Mouse (Mus musculus): ENCODE data around the gene Ccdc71. TPM values are rescaled to one million over a fixed set of nuclear protein-coding genes. Genes with fewer than 3 reads are reported as not detected.

Gene Ccdc71
- polyA plus RNA-seq, 1 experiment from 2014 or later: 58.0 TPM

GRCm38 (mm10) chr9:108494146-108494825, 34.0 kb downstream of the Ccdc71 start:
- ATAC-seq (ENCODE audit: low FRiP score): no peak
- no peak overlapping the region for H3K4me3 ChIP-seq
- no peak overlapping the region for H3K9ac ChIP-seq
- H3K27ac ChIP-seq: no peak overlapping the region
- peaks cover 26% of the 10 kb centered on the region for H3K4me1 ChIP-seq (replicated peaks)
- H3K36me3 ChIP-seq: peaks cover 74% of the 10 kb centered on the region
- no peaks in the 10 kb centered on the region for H3K9me3 ChIP-seq
- H3K4me2 ChIP-seq: no peak overlapping the region
- no peaks in the 10 kb centered on the region for H3K27me3 ChIP-seq
- WGBS: 97% methylated on average over 19 of the region's 19 CpGs

DNA sequence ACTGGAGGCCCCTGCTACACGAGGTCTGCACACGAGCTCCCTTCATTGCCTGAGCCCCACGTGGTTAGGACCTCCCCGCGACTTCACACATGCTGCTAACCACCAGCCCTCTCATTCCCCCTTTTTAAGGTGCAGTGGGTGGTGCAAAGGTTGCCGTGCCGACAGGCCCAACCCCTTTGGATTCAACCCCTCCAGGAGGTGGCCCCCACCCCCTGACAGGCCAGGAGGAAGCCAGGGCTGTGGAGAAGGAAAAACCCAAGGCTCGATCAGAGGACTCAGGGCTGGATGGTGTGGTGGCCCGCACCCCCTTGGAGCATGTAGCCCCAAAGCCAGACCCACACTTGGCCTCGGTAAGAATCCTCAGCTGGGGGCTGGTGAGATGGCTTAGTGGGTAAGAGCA, 34.6 kb downstream of the Ccdc71 start:
- Histone ChIP-seq H3K4me1 (replicated peaks) (peaks cover 22% of the 10 kb centered on the region), H3K36me3 (peaks cover 80% of the 10 kb centered on the region), H3K4me2 (no peak overlapping the region), H3K9ac (no peak overlapping the region), H3K27ac (no peak overlapping the region), H3K4me3 (no peak overlapping the region), H3K9me3 (no peaks in the 10 kb centered on the region), H3K27me3 (no peaks in the 10 kb centered on the region)
- no peak for ATAC-seq (ENCODE audit: low FRiP score)
- 87% methylated on average over 10 of the region's 10 CpGs for WGBS

DNA sequence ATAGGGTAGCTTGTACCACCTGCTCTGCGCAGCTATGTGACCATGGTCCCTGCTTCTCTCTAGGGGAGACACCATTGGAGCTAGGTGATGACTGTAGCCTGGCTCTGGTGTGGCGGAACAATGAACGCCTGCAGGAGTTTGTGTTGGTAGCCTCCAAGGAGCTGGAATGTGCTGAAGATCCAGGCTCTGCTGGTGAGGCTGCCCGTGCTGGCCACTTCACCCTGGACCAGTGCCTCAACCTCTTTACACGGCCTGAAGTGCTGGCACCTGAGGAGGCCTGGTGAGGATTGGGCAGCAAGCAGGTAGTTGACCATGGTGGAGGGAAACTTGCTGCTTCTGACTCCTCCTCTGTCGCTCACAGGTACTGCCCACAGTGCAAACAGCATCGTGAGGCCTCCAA, 38.9 kb downstream of the Ccdc71 start:
- WGBS: 96% methylated on average over 7 of the region's 7 CpGs
- Histone ChIP-seq H3K4me3 (no peak overlapping the region), H3K27me3 (no peaks in the 10 kb centered on the region), H3K9me3 (no peaks in the 10 kb centered on the region), H3K4me1 (replicated peaks) (no peaks in the 10 kb centered on the region), H3K36me3 (peaks cover 95% of the 10 kb centered on the region), H3K4me2 (no peak overlapping the region), H3K27ac (no peak overlapping the region), H3K9ac (no peak overlapping the region)
- ATAC-seq (ENCODE audit: low FRiP score): no peak

GRCm38 (mm10) chr9:108499943-108500342, 39.6 kb downstream of the Ccdc71 start:
- H3K4me2 ChIP-seq: no peak overlapping the region
- peaks cover 88% of the 10 kb centered on the region for H3K36me3 ChIP-seq
- H3K27me3 ChIP-seq: no peaks in the 10 kb centered on the region
- no peak for ATAC-seq (ENCODE audit: low FRiP score)
- H3K9me3 ChIP-seq: no peaks in the 10 kb centered on the region
- no peak overlapping the region for H3K27ac ChIP-seq
- H3K4me3 ChIP-seq: no peak overlapping the region
- 96% methylated on average over 15 of the region's 15 CpGs for WGBS
- H3K9ac ChIP-seq: no peak overlapping the region
- no peaks in the 10 kb centered on the region for H3K4me1 ChIP-seq (replicated peaks)

GRCm38 (mm10) chr9:108506901-108507300, 46.6 kb downstream of the Ccdc71 start:
- WGBS: 92% methylated on average over 7 of the region's 7 CpGs
- Histone ChIP-seq H3K27ac (peak overlapping the region; percentile 79), H3K4me1 (replicated peaks) (peaks cover 19% of the 10 kb centered on the region), H3K27me3 (no peaks in the 10 kb centered on the region), H3K4me2 (peak overlapping the region; percentile 90), H3K9ac (no peak overlapping the region), H3K36me3 (peaks cover 41% of the 10 kb centered on the region), H3K9me3 (no peaks in the 10 kb centered on the region), H3K4me3 (peak overlapping the region; percentile 71)
- no peak for ATAC-seq (ENCODE audit: low FRiP score)

DNA sequence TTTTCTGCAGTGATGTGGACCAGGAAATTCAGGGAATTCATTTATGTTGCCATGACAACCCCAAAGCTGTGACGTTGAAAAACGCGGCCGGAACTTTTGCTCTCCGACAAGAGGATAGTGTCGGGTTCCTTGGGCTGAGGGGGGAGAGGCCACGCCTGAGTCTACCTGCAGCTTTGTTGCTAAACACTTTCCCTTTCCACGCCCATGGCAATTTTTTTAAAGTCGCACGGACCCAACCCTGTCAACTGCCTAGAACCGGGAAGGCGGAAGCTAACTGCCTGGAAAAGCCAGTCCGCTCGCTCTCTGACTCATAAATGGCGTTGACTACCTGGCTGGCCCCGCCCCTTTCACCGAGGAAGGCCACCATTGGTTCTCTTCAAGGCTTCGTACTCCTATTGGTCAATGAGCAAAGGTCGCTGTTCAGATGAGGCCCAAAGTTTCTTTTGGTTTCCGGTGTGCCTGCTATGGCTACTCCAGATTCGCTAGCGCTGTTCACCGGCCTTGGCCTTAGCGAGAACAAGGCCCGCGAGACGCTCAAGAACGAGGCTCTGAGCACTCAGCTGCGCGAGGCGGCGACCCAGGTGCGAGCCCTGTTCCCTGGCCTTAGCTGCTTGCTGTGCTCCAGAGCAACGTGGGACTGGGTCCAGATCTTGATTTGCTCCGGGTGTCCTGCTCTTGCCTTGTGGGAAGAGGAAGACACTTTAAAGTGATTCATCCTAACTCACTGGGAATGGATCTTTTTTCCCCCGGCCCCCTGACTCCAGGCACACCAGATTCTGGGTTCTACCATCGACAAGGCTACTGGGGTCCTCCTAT, 47.5 kb downstream of the Ccdc71 start, which contains the start of gene Qars:
Gene Qars (plus strand): TSS at position 88 of the 816 bp plus-strand sequence.
- peak; percentile 95 for ATAC-seq (ENCODE audit: low FRiP score)
- H3K4me3 ChIP-seq: peak within 1 kb of the TSS; percentile 71
- H3K9me3 ChIP-seq: no peaks in the 10 kb centered on the region
- H3K36me3 ChIP-seq: peaks cover 41% of the 10 kb centered on the region
- H3K4me2 ChIP-seq: peak within 1 kb of the TSS; percentile 90
- under 1% methylated on average over 37 of the region's 37 CpGs for WGBS
- H3K27me3 ChIP-seq: no peaks in the 10 kb centered on the region
- H3K9ac ChIP-seq: peak within 1 kb of the TSS; percentile 79
- H3K4me1 ChIP-seq (replicated peaks): peaks cover 19% of the 10 kb centered on the region
- peak within 1 kb of the TSS; percentile 79 for H3K27ac ChIP-seq

DNA sequence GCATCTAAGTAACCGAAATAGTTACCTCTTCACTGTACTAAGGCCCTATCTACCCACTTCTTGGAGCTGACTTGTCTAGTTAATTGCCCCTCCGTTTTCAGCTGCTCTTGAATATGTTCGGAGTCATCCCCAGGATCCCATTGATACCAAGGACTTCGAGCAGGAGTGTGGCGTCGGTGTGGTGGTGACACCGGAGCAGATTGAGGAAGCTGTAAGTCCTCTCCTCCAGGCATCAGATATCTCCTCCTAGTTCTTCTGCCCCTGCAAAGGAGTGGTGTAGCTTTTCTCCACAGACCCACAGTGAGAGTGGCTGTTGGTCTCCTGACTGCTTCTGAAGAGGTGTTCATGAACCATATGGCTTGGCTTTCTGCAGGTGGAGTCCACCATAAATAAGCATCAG, 48.4 kb downstream of the Ccdc71 start:
- Histone ChIP-seq H3K9me3 (no peaks in the 10 kb centered on the region), H3K4me1 (replicated peaks) (peaks cover 19% of the 10 kb centered on the region), H3K27ac (no peak overlapping the region), H3K9ac (peak overlapping the region; percentile 79), H3K27me3 (no peaks in the 10 kb centered on the region), H3K4me3 (peak overlapping the region; percentile 71), H3K4me2 (peak overlapping the region; percentile 90), H3K36me3 (peaks cover 41% of the 10 kb centered on the region)
- no peak for ATAC-seq (ENCODE audit: low FRiP score)
- 88% methylated on average over 7 of the region's 7 CpGs for WGBS

Other genes with a start within 250 kb of the Ccdc71 start
- 55.5 and 60.4 TPM in 2 replicates for gene Dag1, start 196.6 kb upstream of the Ccdc71 start, polyA plus RNA-seq (2015; fragmentation: Nextera tagmentation; extraction: Ambion mirVana)
- 135 and 143 TPM in 2 replicates for gene Nicn1, start 170.1 kb upstream of the Ccdc71 start, polyA plus RNA-seq (2015; fragmentation: Nextera tagmentation; extraction: Ambion mirVana)
- gene Amt, start 163.7 kb upstream of the Ccdc71 start, polyA plus RNA-seq (2015; fragmentation: Nextera tagmentation; extraction: Ambion mirVana): 32.1 and 33.3 TPM in 2 replicates
- 279 and 287 TPM in 2 replicates for gene Rhoa, start 154.4 kb upstream of the Ccdc71 start, polyA plus RNA-seq (2015; fragmentation: Nextera tagmentation; extraction: Ambion mirVana)
- 55.0 and 63.3 TPM in 2 replicates for gene Tcta, start 154.4 kb upstream of the Ccdc71 start, polyA plus RNA-seq (2015; fragmentation: Nextera tagmentation; extraction: Ambion mirVana)
- 503 and 518 TPM in 2 replicates for gene Gpx1, start 121.6 kb upstream of the Ccdc71 start, polyA plus RNA-seq (2015; fragmentation: Nextera tagmentation; extraction: Ambion mirVana)
- gene Usp4, start 112.7 kb upstream of the Ccdc71 start, polyA plus RNA-seq (2015; fragmentation: Nextera tagmentation; extraction: Ambion mirVana): 125 and 141 TPM in 2 replicates
- 1.7 and 2.3 TPM in 2 replicates for gene 1700102P08Rik, start 67.7 kb upstream of the Ccdc71 start, polyA plus RNA-seq (2015; fragmentation: Nextera tagmentation; extraction: Ambion mirVana)
- 1.0 and 1.2 TPM in 2 replicates for gene Ccdc36, start 32.0 kb upstream of the Ccdc71 start, polyA plus RNA-seq (2015; fragmentation: Nextera tagmentation; extraction: Ambion mirVana)
- not detected in 2 replicates for gene BC048562, start 24.0 kb upstream of the Ccdc71 start, polyA plus RNA-seq (2015; fragmentation: Nextera tagmentation; extraction: Ambion mirVana)
- gene Klhdc8b, start 1.1 kb downstream of the Ccdc71 start, polyA plus RNA-seq (2015; fragmentation: Nextera tagmentation; extraction: Ambion mirVana): 66.4 and 69.1 TPM in 2 replicates
- gene Lamb2, start 19.2 kb downstream of the Ccdc71 start, polyA plus RNA-seq (2015; fragmentation: Nextera tagmentation; extraction: Ambion mirVana): 20.9 and 21.6 TPM in 2 replicates
- gene Usp19, start 30.1 kb downstream of the Ccdc71 start, polyA plus RNA-seq (2015; fragmentation: Nextera tagmentation; extraction: Ambion mirVana): 71.9 and 74.1 TPM in 2 replicates
- 71.5 and 77.8 TPM in 2 replicates for gene Qars, start 47.2 kb downstream of the Ccdc71 start, polyA plus RNA-seq (2015; fragmentation: Nextera tagmentation; extraction: Ambion mirVana)
- 131 and 140 TPM in 2 replicates for gene Qrich1, start 56.3 kb downstream of the Ccdc71 start, polyA plus RNA-seq (2015; fragmentation: Nextera tagmentation; extraction: Ambion mirVana)
- 104 and 111 TPM in 2 replicates for gene Impdh2, start 99.8 kb downstream of the Ccdc71 start, polyA plus RNA-seq (2015; fragmentation: Nextera tagmentation; extraction: Ambion mirVana)
- 74.0 and 82.1 TPM in 2 replicates for gene Ndufaf3, start 106.9 kb downstream of the Ccdc71 start, polyA plus RNA-seq (2015; fragmentation: Nextera tagmentation; extraction: Ambion mirVana)
- 285 and 314 TPM in 2 replicates for gene Dalrd3, start 109.4 kb downstream of the Ccdc71 start, polyA plus RNA-seq (2015; fragmentation: Nextera tagmentation; extraction: Ambion mirVana)
- gene Wdr6, start 118.2 kb downstream of the Ccdc71 start, polyA plus RNA-seq (2015; fragmentation: Nextera tagmentation; extraction: Ambion mirVana): 280 and 317 TPM in 2 replicates
- gene P4htm, start 137.1 kb downstream of the Ccdc71 start, polyA plus RNA-seq (2015; fragmentation: Nextera tagmentation; extraction: Ambion mirVana): 25.6 and 31.4 TPM in 2 replicates
- gene Arih2, start 188.9 kb downstream of the Ccdc71 start, polyA plus RNA-seq (2015; fragmentation: Nextera tagmentation; extraction: Ambion mirVana): 47.3 and 52.9 TPM in 2 replicates
- 45.0 and 45.5 TPM in 2 replicates for gene Slc25a20, start 201.6 kb downstream of the Ccdc71 start, polyA plus RNA-seq (2015; fragmentation: Nextera tagmentation; extraction: Ambion mirVana)
- gene Prkar2a, start 228.8 kb downstream of the Ccdc71 start, polyA plus RNA-seq (2015; fragmentation: Nextera tagmentation; extraction: Ambion mirVana): 50.1 and 51.9 TPM in 2 replicates

All from hindbrain, embryonic 13.5 days (tissue).